Mouse (Mus musculus) T-helper 1 cell (primary cell): ENCODE data around the gene Kcnd3.

Source experiments
- in situ Hi-C: fragments of 300-600 bp; cut with MboI, MseI; formaldehyde crosslinking; loops from one replicate; pipeline ENCODE4 v1.15.1; 2025; ENCODE audit warnings: high pct_unique_total_duplicates

The Kcnd3 gene

GRCm38 (mm10) chr3:105520446-105520845 is 68.3 kb downstream of the Kcnd3 start:
- in situ Hi-C loops = no loop called here

- in situ Hi-C loops = no loop called here
Observed at GRCm38 (mm10) chr3:105521178-105521631, 69.1 kb downstream of the Kcnd3 start.

GRCm38 (mm10) chr3:105521639-105522038 is 69.5 kb downstream of the Kcnd3 start:
- in situ Hi-C loops = no loop called here

GRCm38 (mm10) chr3:105528860-105529259 is 76.7 kb downstream of the Kcnd3 start:
- in situ Hi-C loops = no loop called here

- in situ Hi-C loops = no loop called here
Observed at GRCm38 (mm10) chr3:105529700-105530099, 77.6 kb downstream of the Kcnd3 start.

- in situ Hi-C loops = no loop called here
Observed at GRCm38 (mm10) chr3:105530363-105531130, 78.4 kb downstream of the Kcnd3 start.

GRCm38 (mm10) chr3:105538406-105538805 is 86.3 kb downstream of the Kcnd3 start:
- in situ Hi-C loops = no loop called here

- in situ Hi-C loops = no loop called here
Observed at GRCm38 (mm10) chr3:105538819-105539607, 86.9 kb downstream of the Kcnd3 start.

GRCm38 (mm10) chr3:105542741-105543140 is 90.6 kb downstream of the Kcnd3 start:
- in situ Hi-C loops = no loop called here

GRCm38 (mm10) chr3:105544106-105544505 is 92.0 kb downstream of the Kcnd3 start:
- in situ Hi-C loops = no loop called here

- in situ Hi-C loops = no loop called here
Observed at GRCm38 (mm10) chr3:105546611-105547071, 94.5 kb downstream of the Kcnd3 start.

GRCm38 (mm10) chr3:105548074-105548771 is 96.1 kb downstream of the Kcnd3 start:
- in situ Hi-C loops = no loop called here

GRCm38 (mm10) chr3:105559456-105559855 is 107.3 kb downstream of the Kcnd3 start:
- in situ Hi-C loops = no loop called here

- in situ Hi-C loops = no loop called here
Observed at GRCm38 (mm10) chr3:105566973-105567372, 114.8 kb downstream of the Kcnd3 start.

- in situ Hi-C loops = no loop called here
Observed at GRCm38 (mm10) chr3:105567472-105567871, 115.3 kb downstream of the Kcnd3 start.

GRCm38 (mm10) chr3:105568403-105568802 is 116.3 kb downstream of the Kcnd3 start:
- in situ Hi-C loops = no loop called here

GRCm38 (mm10) chr3:105568851-105569250 is 116.7 kb downstream of the Kcnd3 start:
- in situ Hi-C loops = no loop called here

- in situ Hi-C loops = no loop called here
Observed at GRCm38 (mm10) chr3:105569310-105569752, 117.2 kb downstream of the Kcnd3 start.

- in situ Hi-C loops = no loop called here
Observed at GRCm38 (mm10) chr3:105569950-105570349, 117.8 kb downstream of the Kcnd3 start.

GRCm38 (mm10) chr3:105570818-105571217 is 118.7 kb downstream of the Kcnd3 start:
- in situ Hi-C loops = no loop called here

GRCm38 (mm10) chr3:105571944-105572343 is 119.8 kb downstream of the Kcnd3 start:
- in situ Hi-C loops = no loop called here

- in situ Hi-C loops = no loop called here
Observed at GRCm38 (mm10) chr3:105573156-105573555, 121.0 kb downstream of the Kcnd3 start.
